Mouse (Mus musculus): Measurements from ENCODE around the gene Wwox.

The Wwox gene

GRCm38 (mm10) chr8:114541132-114541531 lies 101.7 kb downstream of the Wwox start:
- DNase-seq (ENCODE audit: low spot score) = no peak

GRCm38 (mm10) chr8:114548360-114548759 lies 108.9 kb downstream of the Wwox start:
- no peak for DNase-seq (ENCODE audit: low spot score)

- no peak for DNase-seq (ENCODE audit: low spot score)
Observed at GRCm38 (mm10) chr8:114548837-114549236, 109.4 kb downstream of the Wwox start.

- DNase-seq (ENCODE audit: low spot score) = no peak
Observed at GRCm38 (mm10) chr8:114550029-114550428, 110.6 kb downstream of the Wwox start.

- DNase-seq (ENCODE audit: low spot score) = no peak
Observed at GRCm38 (mm10) chr8:114552606-114553005, 113.2 kb downstream of the Wwox start.

GRCm38 (mm10) chr8:114554966-114555365 lies 115.5 kb downstream of the Wwox start:
- no peak for DNase-seq (ENCODE audit: low spot score)

- DNase-seq (ENCODE audit: low spot score) = no peak
Observed at GRCm38 (mm10) chr8:114555491-114556202, 116.2 kb downstream of the Wwox start.

GRCm38 (mm10) chr8:114561191-114561590 lies 121.7 kb downstream of the Wwox start:
- DNase-seq (ENCODE audit: low spot score) = no peak

GRCm38 (mm10) chr8:114562486-114562885 lies 123.0 kb downstream of the Wwox start:
- no peak for DNase-seq (ENCODE audit: low spot score)

GRCm38 (mm10) chr8:114563361-114563760 lies 123.9 kb downstream of the Wwox start:
- DNase-seq (ENCODE audit: low spot score) = no peak

- DNase-seq (ENCODE audit: low spot score) = no peak
Observed at GRCm38 (mm10) chr8:114564036-114564435, 124.6 kb downstream of the Wwox start.

GRCm38 (mm10) chr8:114568531-114569166 lies 129.2 kb downstream of the Wwox start:
- DNase-seq (ENCODE audit: low spot score) = no peak

GRCm38 (mm10) chr8:114573014-114573746 lies 133.7 kb downstream of the Wwox start:
- no peak for DNase-seq (ENCODE audit: low spot score)

GRCm38 (mm10) chr8:114573747-114574093 lies 134.3 kb downstream of the Wwox start:
- no peak for DNase-seq (ENCODE audit: low spot score)

- no peak for DNase-seq (ENCODE audit: low spot score)
Observed at GRCm38 (mm10) chr8:114579292-114579691, 139.8 kb downstream of the Wwox start.

GRCm38 (mm10) chr8:114580684-114581083 lies 141.2 kb downstream of the Wwox start:
- DNase-seq (ENCODE audit: low spot score) = no peak

- DNase-seq (ENCODE audit: low spot score) = no peak
Observed at GRCm38 (mm10) chr8:114590336-114590867, 150.9 kb downstream of the Wwox start.

GRCm38 (mm10) chr8:114591296-114592280 lies 152.1 kb downstream of the Wwox start:
- DNase-seq (ENCODE audit: low spot score) = no peak

GRCm38 (mm10) chr8:114593424-114594157 lies 154.1 kb downstream of the Wwox start:
- no peak for DNase-seq (ENCODE audit: low spot score)

- DNase-seq (ENCODE audit: low spot score) = no peak
Observed at GRCm38 (mm10) chr8:114594811-114595210, 155.4 kb downstream of the Wwox start.

GRCm38 (mm10) chr8:114599555-114599954 lies 160.1 kb downstream of the Wwox start:
- DNase-seq (ENCODE audit: low spot score) = no peak

Data from ovary, adult 18-20 months (tissue).